Mouse (Mus musculus) kidney, postnatal 4 days (tissue): ENCODE data around the gene Olfr1196.
"Not testable (repeated sequence)": the region's sequence is repeated elsewhere in the genome, so short reads cannot be mapped to it uniquely, and the experiment has no call there.

Experiments used
- DNase-seq, 2 experiments: peaks; one replicate each; pipeline ENCODE4 v3.0.0; 2021; ENCODE audit warnings: mixed read lengths in 2 of 2

Olfr1196 gene

GRCm38 (mm10) chr2:88704497-88704896 is at the start of gene Olfr1196:
Olfr1196 (minus strand) TSS chr2:88704597.
- DNase-seq: no peak

GRCm38 (mm10) chr2:88751270-88751669 is 46.9 kb upstream of the Olfr1196 start, which contains the start of gene Olfr1198:
Olfr1198 (minus strand) TSS chr2:88751370.
- DNase-seq: no peak

- no peak for DNase-seq
Observed at GRCm38 (mm10) chr2:88743379-88743778, 39.0 kb upstream of the Olfr1196 start.

GRCm38 (mm10) chr2:88732266-88732665 is 27.9 kb upstream of the Olfr1196 start, which contains the start of gene Olfr1197:
Olfr1197 (minus strand) TSS chr2:88732366.
- DNase-seq: no peak

GRCm38 (mm10) chr2:88689087-88689486 is 15.3 kb downstream of the Olfr1196 start, which contains the start of gene Olfr1195:
Olfr1195 (minus strand) TSS chr2:88689187.
- DNase-seq: no peak

- DNase-seq: not testable (repeated sequence)
Observed at GRCm38 (mm10) chr2:88675328-88675727, 29.1 kb downstream of the Olfr1196 start, which contains the start of gene Olfr1193. Olfr1193 (plus strand) TSS chr2:88675628.

- DNase-seq: no peak
Observed at GRCm38 (mm10) chr2:88648209-88648608, 56.2 kb downstream of the Olfr1196 start, which contains the start of gene Olfr1192-ps1. Olfr1192-ps1 (plus strand) TSS chr2:88648509.
